Mouse (Mus musculus): ENCODE results near the gene Ankrd61.

GRCm38 (mm10) chr5:143916221-143916620 lies 18.7 kb upstream of the Ankrd61 start:
- no peak for TF ChIP-seq CTCF (IDR thresholded peaks at IDR 0.05 in 2 of 3, conservative IDR thresholded peaks at IDR 0.05 in 1 of 3; ENCODE audit: control insufficient read depth in 1 of 3, insufficient read depth in 1 of 3, low read depth in 2 of 3, low read length in 3 of 3, poor library complexity in 1 of 3, severe bottlenecking in 1 of 3)
- TF ChIP-seq EP300 (IDR thresholded peaks at IDR 0.05; ENCODE audit: low read depth in 1 of 2, low read length in 2 of 2) = no peak
- no peak for TF ChIP-seq ZNF384 (IDR thresholded peaks at IDR 0.05; ENCODE audit: low read depth, low read length)
- no peak for TF ChIP-seq ZC3H11A (IDR thresholded peaks at IDR 0.05; ENCODE audit: low read depth, low read length)
- TF ChIP-seq ELF1 (IDR thresholded peaks at IDR 0.05; ENCODE audit: low read depth, low read length) = no peak
- no peak for TF ChIP-seq UBTF (IDR thresholded peaks at IDR 0.05; ENCODE audit: borderline replicate concordance, insufficient read depth, low read depth, low read length)
- no peak for TF ChIP-seq USF1 (IDR thresholded peaks at IDR 0.05; ENCODE audit: low read depth, low read length)
- no peak for TF ChIP-seq MAX (IDR thresholded peaks at IDR 0.05; ENCODE audit: low read length)
- TF ChIP-seq POLR2A (IDR thresholded peaks at IDR 0.05; ENCODE audit: control insufficient read depth in 1 of 2, insufficient read depth in 1 of 2, low read depth in 1 of 2, low read length in 2 of 2, poor library complexity in 1 of 2) = no peak
- TF ChIP-seq CHD2 (IDR thresholded peaks at IDR 0.05; ENCODE audit: low read length) = no peak
- TF ChIP-seq KAT2A (conservative IDR thresholded peaks at IDR 0.05; ENCODE audit: low read depth, low read length) = no peak
- TF ChIP-seq TAL1 (IDR thresholded peaks at IDR 0.05; ENCODE audit: low read length) = no peak
- TF ChIP-seq GATA1 (IDR thresholded peaks at IDR 0.05; ENCODE audit: low read depth, low read length) = no peak

Measured in MEL (cell line).